Mouse (Mus musculus) heart, postnatal 25 days (tissue): ENCODE measurements at regions not wholly inside any gene's neighbourhood (a gene's known extent, or its start where the extent isn't known, plus 50 kb on each side); places are given as distances from the start of the nearest gene placed in this dataset.
"Not testable (repeated sequence)": the region's sequence is repeated elsewhere in the genome, so short reads cannot be mapped to it uniquely, and the experiment has no call there.

Source experiments
- DNase-seq: peaks from one replicate; pipeline ENCODE4 v3.0.0; 2022; ENCODE audit warnings: low spot score
- intact Hi-C: fragments of 180-260 bp; cut with DNase I; formaldehyde crosslinking; loops from one replicate; pipeline ENCODE4 v1.15.1; 2025

DNA sequence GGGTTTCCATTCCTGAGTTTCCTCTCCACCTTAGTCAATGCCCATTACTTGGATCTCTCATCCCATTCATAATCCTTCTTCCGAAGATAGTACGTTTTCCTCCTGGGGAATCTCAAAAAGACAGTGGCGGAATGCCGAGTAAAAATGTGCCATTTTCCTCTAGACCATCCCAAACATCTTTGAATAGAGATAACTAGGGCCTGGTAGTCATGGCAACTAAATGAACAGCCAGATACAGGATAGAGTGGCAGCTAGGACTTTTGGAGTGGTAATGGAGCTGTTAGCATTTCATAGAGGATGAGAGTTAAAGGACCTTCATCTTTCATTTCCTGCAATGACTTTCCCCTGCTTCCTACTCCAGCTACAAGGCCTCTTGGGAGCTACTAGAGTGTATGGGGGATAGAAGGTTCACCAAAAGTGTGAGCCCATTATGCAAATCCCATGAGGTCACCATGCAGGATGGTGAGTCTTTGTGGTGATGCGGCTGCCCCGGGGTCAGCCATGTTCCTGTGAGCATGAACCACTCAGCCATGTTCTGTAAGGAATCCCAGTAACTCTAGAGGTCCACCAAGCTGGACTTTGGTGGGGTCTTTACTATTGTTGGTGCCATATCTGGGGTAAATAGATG, 317.4 kb upstream of the Shh start:
- intact Hi-C loops, result no loop called here
- no peak for DNase-seq

DNA sequence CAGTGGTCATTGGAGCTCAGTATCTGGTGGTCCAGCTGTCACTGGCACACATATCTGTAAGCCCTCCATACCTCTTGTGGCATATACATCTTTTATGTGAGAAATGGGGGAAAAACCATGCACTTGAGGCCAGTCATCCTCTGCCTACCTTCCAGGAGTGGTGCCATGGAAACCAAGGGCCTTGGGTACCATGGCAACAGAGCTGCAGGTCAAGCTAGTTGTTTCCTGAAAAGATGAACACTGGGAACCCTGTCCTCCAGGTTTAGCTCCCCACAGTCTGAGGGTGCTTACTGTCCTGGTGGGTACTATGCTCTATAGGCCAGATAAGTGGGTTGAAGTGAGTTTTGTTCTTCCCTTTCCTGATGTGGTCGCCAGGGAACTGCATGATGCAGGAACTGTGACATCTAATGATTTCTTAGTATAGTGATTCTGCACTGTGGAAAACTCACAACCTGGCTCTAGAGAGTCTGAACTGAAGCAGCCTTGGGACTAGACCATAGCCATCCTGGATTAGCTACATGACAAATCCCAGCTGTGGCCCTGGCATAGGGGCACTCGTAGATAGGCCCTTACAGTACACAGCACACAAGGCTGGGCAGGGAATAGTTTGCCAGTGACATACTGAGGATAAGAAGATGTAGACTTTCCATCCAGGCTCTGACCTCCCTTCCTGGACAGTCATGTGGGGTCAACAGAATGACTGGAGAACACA, 308.7 kb upstream of the Shh start:
- no peak for DNase-seq
- intact Hi-C loops, result no loop called here

DNA sequence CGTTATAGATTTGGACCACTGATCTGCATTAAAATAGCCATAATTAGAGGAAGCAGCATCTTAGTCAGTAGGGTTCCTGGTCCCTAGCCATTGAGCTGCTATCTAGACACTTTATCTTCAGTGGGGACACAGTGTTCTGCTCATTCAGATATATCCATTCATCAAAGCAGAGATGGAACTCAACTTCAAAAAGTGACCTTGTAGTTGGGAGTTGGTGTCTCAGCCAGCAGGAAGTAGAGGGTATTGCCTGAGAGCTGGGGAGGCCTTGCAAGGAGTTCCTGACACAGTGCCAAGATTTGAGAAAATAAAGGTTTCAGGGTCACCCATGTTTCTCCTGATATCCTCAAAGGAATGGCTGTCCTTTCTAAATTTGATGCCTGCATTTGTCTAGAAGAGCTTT, 304.7 kb upstream of the Shh start:
- intact Hi-C loops, result no loop called here
- no peak for DNase-seq

DNA sequence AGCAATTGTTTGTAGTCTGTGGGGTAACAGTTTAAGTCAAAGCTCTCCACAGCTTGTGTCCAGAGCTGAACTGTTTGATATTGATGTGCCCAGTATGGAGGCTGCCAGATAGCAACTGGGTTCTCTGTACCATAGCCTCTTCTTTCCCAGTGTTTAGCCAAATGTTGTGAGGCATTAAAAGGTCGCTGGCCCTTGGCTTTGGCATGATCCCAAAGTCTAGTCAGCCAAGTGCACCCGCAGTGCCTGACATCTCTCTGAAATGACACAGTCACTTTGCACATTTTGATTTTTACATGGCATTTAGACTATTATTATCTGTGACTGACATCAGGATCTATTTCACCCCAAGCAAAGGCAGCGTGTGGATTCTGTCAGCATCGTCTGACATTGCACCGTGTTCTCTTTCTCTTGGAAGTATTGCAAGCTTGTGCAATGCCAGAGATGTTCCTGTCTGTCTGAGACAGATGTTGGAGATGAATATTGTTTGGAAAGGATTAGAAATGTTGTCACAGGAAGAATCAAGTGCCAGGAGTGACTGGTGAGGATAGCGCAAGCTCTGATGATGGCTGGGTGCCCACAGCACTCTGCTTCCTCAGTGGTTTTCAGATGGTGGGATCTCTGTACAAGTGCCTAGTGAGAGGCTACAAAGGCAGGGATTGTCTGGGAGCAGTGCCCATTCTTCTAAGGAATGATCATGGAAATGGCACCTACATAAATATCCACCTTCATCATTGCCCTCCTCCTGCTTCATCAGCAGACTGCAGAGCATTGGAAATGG, 289.3 kb upstream of the Shh start:
- DNase-seq, result no peak
- intact Hi-C loops, result no loop called here

DNA sequence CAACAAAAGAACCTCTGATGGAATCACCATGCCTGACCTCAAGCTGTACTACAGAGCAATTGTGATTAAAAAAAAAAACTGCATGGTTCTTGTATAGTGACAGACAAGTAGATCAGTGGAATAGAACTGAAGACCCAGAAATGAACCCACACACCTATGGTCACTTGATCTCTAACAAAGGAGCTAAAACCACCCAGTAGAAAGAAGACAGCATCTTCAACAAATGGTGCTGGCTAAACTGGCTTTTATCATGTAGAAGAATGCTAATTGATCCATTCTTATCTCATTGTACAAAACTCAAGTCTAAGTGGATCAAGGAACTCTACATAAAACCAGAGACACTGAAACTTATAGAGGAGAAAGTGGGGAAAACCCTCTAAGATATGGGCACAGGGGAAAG, 284.8 kb upstream of the Shh start:
- DNase-seq, intact Hi-C loops: not testable (repeated sequence)

DNA sequence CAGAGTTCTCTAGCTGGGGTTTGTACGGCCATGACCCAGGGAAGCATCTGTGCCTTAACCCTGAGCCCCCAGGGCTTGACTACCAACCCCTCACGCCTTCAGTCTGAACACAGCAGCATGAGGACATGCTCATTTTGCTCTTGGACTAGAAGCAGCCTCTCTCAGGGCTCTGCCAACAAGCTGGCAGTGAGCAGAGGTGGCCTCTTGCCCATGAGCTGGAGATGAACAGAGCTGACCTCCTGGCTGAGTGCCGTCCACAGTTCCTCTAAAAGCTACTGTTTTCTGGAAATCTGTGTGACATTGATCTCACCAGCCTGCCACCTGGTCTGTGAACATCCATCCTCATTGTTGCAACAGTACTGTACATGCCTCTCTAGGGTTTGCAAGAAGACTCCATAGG, 267.7 kb upstream of the Shh start:
- no peak for DNase-seq
- intact Hi-C loops, result no loop called here

DNA sequence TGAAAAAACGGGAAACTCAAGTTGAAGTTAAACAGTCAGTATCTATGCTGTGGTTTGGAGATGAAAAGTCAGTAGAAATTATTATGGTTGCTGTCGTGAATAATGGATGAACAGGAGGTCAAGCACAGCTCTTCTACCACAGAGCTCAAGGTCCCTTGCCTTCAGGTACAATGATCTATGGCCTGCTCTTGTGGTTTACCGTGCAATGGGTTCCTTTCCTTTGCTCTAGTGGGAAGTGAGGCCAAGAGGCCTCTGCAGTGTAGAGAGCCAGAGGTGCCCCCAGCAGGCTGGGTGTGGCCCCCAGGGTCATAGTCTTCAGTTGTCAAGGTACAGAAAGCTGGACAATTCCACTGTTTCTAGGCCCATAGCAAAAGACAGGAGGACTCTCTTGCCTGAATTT, 255.0 kb upstream of the Shh start:
- DNase-seq, result no peak
- intact Hi-C loops, result no loop called here

DNA sequence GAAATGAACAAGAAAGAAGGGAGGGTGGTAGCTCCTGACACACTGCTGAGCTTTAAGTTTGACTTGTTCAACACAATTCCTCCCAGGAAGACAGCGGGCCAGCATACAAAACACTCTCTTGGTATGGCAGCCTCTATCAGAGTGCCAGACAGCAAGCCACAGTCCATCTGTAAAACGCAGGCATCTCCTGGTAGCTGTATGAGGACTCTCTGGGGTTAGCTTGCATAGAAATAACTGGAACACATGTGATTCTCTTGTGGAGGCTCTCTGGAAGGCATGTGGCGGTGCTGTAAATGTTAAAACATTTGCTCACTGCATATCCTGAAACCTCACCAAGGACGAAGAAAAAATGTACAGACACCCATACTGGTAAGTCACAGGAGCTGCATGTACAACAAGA, 247.9 kb upstream of the Shh start:
- intact Hi-C loops, result no loop called here
- no peak for DNase-seq

DNA sequence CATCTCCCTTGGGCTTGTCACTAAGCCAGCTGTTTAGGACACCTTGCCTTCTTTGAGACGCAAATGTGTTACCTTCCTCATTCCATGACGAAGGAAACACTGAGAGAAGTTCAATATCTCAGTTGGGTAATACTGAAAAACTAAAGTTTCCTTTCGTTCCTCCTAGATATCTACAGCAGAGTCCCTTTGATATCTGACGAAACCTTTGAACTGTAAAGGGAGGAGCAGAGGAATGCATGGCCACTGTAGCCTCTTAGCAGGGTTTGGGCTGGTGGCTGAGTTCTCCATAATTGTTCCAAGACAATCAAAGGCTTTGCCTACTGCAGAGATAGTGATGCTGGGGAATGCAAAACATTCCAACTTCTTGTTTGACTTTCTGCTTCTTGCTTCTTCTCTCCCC, 243.5 kb upstream of the Shh start:
- intact Hi-C loops, result no loop called here
- DNase-seq, result no peak

DNA sequence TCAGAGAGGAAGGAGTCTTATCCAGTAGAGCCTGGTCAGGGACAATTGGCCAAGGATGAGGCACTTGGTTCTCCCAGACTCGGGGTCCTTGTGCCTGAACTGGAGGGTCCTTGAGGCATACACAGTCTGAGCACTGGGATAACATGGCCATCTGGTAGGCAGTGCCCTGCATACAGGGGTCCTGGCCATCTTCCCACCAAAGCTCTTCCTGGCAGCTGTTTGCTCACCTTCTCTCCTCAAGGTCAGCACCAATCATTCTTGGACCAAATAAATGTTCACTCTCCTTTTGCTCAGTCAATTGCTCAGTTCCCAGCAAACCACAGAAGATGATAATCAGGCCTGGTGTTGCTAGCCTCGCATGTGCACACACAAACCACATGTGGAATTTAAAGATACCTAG, 242.6 kb upstream of the Shh start:
- intact Hi-C loops, result no loop called here
- no peak for DNase-seq

DNA sequence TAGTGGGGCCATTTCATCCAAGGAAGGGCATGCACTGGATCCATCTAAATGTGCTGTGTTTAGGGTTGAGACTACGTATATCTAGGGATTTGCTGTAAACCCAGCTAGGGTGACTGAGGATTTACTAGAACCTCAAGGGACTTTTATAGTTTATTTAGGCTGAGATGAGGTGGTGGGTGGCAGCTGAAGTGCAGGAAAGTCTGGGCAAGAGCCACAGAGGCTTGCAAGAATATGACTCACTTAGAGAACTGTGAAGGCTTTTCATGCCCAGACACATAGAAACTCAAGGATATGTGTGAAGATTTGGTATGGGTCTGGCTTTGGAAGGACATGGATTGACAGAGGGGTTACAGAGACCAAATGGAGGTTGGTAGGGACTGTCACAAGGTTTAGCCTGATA, 237.3 kb upstream of the Shh start:
- intact Hi-C loops, result no loop called here
- no peak for DNase-seq

DNA sequence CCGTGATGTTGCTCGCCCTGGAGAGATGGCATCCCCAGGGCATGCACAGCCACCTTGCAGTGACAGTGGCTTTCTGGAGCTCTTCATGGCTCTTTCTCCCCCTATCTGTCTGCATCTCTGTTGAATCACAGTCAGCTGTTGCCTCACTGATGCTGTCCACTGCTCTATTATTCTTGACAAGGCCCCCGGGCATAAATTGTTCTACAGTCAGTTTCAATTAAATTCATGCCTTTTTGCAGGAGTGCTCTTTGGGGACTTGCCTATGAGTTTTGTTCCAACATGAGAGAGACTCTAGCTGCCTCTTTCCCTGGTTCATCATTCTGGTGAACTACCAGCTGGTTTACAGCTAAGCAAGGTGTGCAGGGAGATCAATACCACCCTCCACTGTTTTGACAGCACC, 229.9 kb upstream of the Shh start:
- intact Hi-C loops, result no loop called here

DNA sequence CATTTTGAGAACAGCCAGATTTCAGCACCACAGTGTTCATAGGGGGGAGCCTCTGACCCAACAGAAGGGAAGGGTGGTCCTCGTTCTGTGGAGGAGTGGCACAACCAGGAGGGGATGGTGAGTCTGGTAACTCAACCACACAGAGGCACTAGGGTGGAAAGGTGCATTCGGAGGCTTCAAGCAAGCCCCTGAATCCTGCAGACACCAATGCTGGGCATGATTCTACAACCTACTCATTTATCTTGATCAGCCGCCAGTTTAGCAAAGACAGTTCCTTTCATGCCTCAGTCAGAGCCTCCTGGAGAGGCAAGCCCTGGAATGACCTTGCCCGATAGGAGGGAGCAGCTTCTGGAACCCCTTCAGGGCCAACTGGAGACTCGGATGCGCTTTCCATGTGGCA, 223.1 kb upstream of the Shh start:
- no peak for DNase-seq
- intact Hi-C loops, result no loop called here

More for the DNA sequence above, 229.9 kb upstream of the Shh start:
- DNase-seq, result no peak

DNA sequence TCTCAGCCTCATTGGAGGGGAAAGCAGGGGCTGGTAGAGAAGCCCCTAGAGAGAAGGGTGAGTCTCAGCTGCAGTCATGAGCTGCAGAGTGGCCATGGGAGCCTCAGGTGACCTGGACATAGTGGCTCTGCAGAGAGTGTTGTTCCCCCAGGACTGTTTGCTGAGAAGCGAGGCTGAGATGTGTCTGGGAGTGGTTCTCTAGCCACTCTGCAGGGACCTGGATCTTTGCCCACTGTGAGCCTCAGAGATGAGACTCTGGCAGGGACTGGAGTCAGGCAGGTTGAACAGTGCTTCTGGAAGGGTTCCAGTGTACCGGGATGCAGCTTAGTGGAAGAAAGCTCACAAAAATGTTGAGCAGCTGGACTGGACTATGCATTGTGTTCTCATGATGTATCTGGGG, 222.6 kb upstream of the Shh start:
- intact Hi-C loops, result no loop called here
- no peak for DNase-seq

DNA sequence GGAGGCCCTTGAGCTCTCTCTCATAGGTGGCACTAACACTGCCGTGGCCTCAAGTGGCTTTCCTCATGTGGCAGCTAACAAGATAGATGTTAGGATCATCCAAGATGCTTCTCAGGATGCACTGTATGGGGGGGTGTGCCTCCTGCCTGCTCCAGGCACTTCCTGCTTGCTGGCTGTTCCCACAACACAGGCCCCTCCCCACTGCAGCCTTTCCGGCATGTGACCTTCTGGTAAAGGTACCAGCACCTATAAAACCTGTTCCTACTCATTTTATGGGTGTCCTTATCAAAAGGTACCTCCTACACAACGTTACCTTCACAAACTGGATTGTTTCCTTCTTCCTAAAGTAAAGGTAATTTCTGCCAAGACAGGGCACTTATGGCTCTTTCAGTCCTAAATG, 222.1 kb upstream of the Shh start:
- DNase-seq, result no peak
- intact Hi-C loops, result no loop called here

DNA sequence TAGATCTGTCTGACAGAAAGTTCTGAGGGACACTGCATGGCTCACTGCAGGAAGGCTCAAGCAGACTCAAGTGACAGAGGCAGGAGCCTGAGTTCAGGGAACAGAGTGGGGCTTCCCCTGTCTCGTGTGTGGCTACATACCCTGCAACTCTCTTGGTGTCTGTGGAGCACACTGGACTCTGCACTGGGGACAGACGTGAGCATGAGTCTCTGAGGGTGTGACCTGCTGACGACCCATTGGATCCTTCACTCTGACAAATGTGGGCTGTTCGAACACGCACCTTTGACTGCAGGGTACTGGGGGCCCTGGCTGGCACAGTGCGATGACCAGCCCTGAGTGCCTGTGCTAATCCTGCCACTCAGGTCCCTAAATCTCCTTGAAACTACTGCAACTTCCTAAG, 215.8 kb upstream of the Shh start:
- intact Hi-C loops, result no loop called here
- no peak for DNase-seq

DNA sequence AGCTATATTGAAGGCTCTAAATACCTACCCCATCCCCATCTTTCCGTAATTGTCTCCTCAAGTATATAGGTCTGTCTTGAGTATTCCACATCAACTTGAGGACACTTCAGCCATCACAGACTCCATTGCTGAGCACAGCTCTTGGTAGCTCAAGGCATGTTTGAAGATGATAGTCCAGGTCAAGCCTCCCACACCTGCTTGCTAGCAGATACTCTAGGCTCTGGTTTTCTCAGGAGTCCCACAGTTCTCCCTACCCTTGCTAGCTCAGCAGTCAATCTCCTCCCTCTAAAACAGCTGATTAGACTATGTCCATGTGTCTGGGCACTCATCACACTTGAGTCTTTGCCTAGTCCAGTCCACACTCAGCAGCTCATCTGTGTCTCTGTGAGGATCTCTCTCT, 213.3 kb upstream of the Shh start:
- DNase-seq, result no peak
- intact Hi-C loops, result no loop called here

DNA sequence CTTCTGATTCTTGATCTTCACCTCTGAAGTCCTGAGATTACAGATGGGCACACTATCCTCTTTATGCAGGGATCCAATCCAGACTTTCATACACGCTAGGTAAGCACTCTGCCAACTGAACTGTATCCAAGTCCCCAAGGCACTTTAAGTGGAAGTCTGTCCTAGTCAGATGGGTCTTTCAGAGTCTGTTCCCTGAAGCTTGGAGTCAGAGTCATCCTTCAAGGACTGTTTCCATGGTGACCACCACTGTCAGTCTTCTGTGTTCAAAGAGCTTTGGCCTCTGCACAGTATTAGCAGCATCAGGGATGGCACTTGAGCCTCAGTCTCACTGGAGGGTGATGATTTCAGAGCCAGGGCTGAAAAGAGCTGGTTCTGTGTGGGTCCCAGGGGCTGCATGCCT, 212.7 kb upstream of the Shh start:
- DNase-seq, result no peak
- intact Hi-C loops, result no loop called here

DNA sequence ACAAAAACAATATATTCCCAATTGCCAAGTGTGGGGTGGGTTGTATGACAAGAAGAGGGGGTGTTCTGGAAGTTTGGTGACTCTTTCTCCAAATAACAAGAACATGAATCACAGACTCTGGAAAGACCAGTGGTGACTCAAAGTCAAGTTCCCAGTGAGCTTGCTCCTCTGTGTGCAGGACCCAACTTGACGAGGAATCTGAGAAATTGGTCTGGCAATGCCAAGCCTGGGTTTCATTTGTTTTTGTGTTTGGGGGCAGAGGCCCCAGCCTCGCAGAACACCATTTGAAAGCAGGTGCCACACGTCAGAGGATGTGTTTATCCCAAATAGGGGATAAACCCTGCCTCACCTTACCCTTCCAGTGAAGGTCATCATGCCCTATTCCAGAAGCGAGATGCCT, 163.1 kb upstream of the Shh start:
- intact Hi-C loops, result no loop called here
- no peak for DNase-seq

DNA sequence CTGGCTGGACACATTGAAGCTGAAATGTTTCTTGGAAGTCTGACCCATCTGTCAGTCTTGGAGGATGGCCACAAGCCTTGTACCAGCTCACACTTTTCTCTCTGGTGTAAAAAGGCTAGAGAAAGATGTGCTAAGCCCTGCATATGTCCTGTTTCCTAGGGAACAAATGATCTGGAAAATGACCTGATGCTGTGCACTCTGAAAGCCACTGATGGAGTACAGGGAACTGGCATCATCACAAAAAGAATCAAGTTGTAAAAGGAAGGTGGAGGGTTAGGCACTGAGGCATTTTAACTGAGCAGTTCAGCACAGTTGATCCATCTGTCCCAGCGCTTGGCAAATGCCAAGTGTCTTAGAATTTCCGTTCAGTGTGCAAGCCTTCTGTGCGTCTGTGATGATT, 144.8 kb upstream of the Shh start:
- DNase-seq, result no peak
- intact Hi-C loops, result no loop called here

DNA sequence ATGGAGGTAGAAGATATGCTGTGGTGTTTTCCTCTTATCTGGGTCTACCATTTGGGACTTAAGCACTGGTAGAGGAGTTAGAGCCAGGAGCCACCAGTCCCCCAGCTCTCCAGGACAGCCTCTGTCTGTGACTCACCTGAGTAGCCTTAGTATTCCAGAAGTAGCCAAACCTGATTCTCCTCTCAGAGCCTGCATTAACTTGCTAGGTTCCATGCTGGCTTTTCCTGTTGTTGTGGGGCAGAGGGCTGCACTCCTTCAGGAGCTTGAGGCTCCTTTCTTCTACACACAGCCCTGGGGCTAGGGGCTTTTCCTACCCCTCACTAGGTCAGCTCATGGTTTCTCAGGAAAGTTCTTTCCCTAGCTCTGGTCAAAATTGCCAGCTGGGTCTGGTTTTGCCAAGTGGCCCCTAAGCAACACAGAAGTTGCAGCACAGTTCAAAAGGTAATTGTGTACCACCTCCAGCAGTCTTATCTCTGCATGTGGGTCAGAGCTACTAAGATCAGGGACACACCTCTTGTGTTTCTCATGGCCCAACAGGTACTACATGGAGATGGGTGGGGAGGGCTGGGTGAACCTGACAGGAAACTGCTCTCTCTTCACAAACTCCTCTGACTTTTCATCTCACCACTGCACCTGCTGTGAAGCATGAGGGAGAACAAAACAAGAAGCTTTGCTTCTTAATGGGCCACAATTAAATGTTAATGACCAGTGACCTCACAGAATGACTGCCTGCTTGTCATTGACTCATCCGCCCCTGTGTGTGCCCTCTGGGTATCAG, 129.7 kb upstream of the Shh start:
- intact Hi-C loops, result no loop called here
- DNase-seq, result no peak
